Mouse (Mus musculus): ENCODE measurements around the gene Foxd2. TPM values are rescaled to one million over a fixed set of nuclear protein-coding genes. Genes with fewer than 3 reads are reported as not detected.

Foxd2 gene
- polyA plus RNA-seq, 1 experiment from 2014 or later, result 0.81 TPM

GRCm38 (mm10) chr4:114869765-114870490, 38.7 kb downstream of the Foxd2 start:
- no peak overlapping the region; the same call in 1 of the 2 replicates for H3K27ac ChIP-seq
- no peaks in the 10 kb centered on the region for H3K9me3 ChIP-seq (replicated peaks)
- peaks cover 7% of the 10 kb centered on the region; the same call in 1 of the 2 replicates for H3K4me1 ChIP-seq
- 45% methylated on average over 11 of the region's 11 CpGs for WGBS
- H3K36me3 ChIP-seq, result no peaks in the 10 kb centered on the region
- no peak overlapping the region for H3K4me3 ChIP-seq
- no peak for DNase-seq (ENCODE audit: low spot score)
- peaks cover 67% of the 10 kb centered on the region for H3K27me3 ChIP-seq (ENCODE audit: low read depth, poor library complexity, severe bottlenecking)

- Histone ChIP-seq H3K9me3 (replicated peaks) (no peaks in the 10 kb centered on the region), H3K27ac (no peak overlapping the region), H3K27me3 (ENCODE audit: low read depth, poor library complexity, severe bottlenecking) (peaks cover 79% of the 10 kb centered on the region), H3K36me3 (no peaks in the 10 kb centered on the region), H3K4me1 (peaks cover 11% of the 10 kb centered on the region; the same call in 1 of the 2 replicates), H3K4me3 (no peak overlapping the region)
- WGBS, result 70% methylated on average over 5 of the region's 5 CpGs
- no peak for DNase-seq (ENCODE audit: low spot score)
Observed at GRCm38 (mm10) chr4:114863166-114863565, 45.5 kb downstream of the Foxd2 start.

GRCm38 (mm10) chr4:114858426-114858825, 50.2 kb downstream of the Foxd2 start:
- DNase-seq (ENCODE audit: low spot score), result no peak
- WGBS, result 61% methylated on average over 5 of the region's 5 CpGs
- no peak overlapping the region for H3K27ac ChIP-seq
- no peaks in the 10 kb centered on the region for H3K36me3 ChIP-seq
- H3K9me3 ChIP-seq (replicated peaks), result no peaks in the 10 kb centered on the region
- peaks cover 87% of the 10 kb centered on the region for H3K27me3 ChIP-seq (ENCODE audit: low read depth, poor library complexity, severe bottlenecking)
- no peak overlapping the region for H3K4me3 ChIP-seq
- peaks cover 8% of the 10 kb centered on the region; the same call in 1 of the 2 replicates for H3K4me1 ChIP-seq

Other genes with a start within 250 kb of the Foxd2 start
- gene Gm12830, start 87.2 kb downstream of the Foxd2 start, polyA plus RNA-seq (2016; fragmentation: Nextera tagmentation; extraction: Ambion mirVana), result not detected in 2 replicates
- not detected in 2 replicates for gene Foxe3, start 17.1 kb upstream of the Foxd2 start, polyA plus RNA-seq (2016; fragmentation: Nextera tagmentation; extraction: Ambion mirVana)
- gene Cmpk1, start 78.4 kb upstream of the Foxd2 start, polyA plus RNA-seq (2016; fragmentation: Nextera tagmentation; extraction: Ambion mirVana), result 61.3 and 69.6 TPM in 2 replicates
- gene Stil, start 91.3 kb upstream of the Foxd2 start, polyA plus RNA-seq (2016; fragmentation: Nextera tagmentation; extraction: Ambion mirVana), result 16.9 and 19.8 TPM in 2 replicates
- 1.7 TPM in 2 replicates for gene Tal1, start 147.6 kb upstream of the Foxd2 start, polyA plus RNA-seq (2016; fragmentation: Nextera tagmentation; extraction: Ambion mirVana)
- gene Pdzk1ip1, start 179.8 kb upstream of the Foxd2 start, polyA plus RNA-seq (2016; fragmentation: Nextera tagmentation; extraction: Ambion mirVana), result 6.8 and 9.0 TPM in 2 replicates
- gene Cyp4x1, start 225.4 kb upstream of the Foxd2 start, polyA plus RNA-seq (2016; fragmentation: Nextera tagmentation; extraction: Ambion mirVana), result 0.04 and 0.06 TPM in 2 replicates

Data from limb, embryonic 10.5 days (tissue).